Mouse (Mus musculus) CD4-positive, CD25-positive, alpha-beta regulatory T cell, adult 4 months (primary cell): ENCODE data around the gene Iqcf3. TPM values are rescaled to one million over a fixed set of nuclear protein-coding genes. Genes with fewer than 3 reads are reported as not detected.
A peak's percentile ranks its signal among the peaks of the same experiment; 100 is the strongest.

Source experiments
- ATAC-seq: one replicate; pipeline ENCODE4 v1.8.0; 2017
- polyA plus RNA-seq, 2 experiments: library from polyadenylated mRNA; unstranded; fragments of 100-300 nt; shearing (Covaris generic); gene quantifications; one replicate each; pipeline ENCODE4 v1.2.1; 2017

Iqcf3 gene
- polyA plus RNA-seq, 2 experiments from 2014 or later, result not detected

GRCm38 (mm10) chr9:106470991-106471750 lies 90.3 kb downstream of the Iqcf3 start:
- ATAC-seq, result no peak

DNA sequence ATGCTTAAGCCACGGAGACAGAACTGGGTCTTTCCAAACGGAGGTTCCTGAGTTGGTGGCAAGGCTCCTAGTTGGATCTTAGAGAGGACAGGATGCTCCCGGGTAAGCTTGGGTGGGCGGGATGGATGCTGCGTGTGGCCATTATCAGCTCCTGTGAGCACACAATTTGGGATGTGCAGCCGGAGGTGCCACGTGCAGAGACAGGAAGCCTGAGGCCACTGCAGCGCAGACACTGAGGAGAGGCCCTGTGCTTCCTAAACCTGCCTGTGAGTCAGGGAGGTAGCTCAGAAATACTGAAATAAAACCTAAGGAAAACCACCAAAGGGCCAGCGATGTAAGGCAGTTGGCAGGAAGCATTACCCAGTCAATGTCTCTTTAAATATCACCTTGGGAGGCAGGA lies 91.7 kb downstream of the Iqcf3 start:
- ATAC-seq, result no peak

- peak; percentile 72 for ATAC-seq
Observed at GRCm38 (mm10) chr9:106469317-106469716, 92.1 kb downstream of the Iqcf3 start.

DNA sequence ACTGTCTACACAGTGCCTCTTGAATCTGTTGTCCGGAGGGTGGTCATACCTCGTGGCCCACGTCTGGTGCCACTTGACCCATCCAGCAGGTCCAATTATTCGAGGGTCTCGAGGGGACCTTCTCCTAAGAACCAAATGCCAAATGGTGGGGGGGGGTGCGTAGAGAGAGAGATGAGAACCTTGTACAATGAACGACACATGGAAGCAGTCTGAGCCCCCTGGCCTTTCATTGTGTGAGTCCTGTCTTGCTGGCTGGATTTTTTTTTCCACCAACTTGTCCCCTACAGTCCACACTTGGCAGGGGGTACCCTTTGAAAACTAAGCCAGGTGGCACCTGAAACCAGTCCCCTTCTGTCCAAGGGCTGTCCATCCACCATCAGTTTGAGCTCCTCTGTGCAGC lies 93.7 kb downstream of the Iqcf3 start:
- ATAC-seq, result no peak

DNA sequence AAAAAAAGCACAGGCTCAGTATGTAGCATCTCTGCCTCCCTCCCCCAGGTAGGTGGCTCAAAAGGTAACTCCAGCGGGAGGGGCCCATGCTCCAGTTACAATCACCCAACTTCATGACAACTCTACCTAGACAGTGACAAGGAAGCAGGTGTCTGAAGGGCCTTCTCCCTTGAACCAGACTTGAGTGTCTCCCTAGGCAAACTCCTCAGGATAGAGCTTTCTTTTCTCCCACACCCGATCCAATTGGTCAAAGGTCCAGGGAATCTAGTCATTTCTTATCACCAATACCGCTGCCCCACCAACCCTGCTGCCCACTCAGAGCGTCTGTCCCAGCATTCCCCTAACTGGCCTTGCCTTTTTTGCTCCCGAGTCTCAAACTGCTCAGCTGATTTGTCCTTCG lies 94.7 kb downstream of the Iqcf3 start:
- ATAC-seq, result no peak

GRCm38 (mm10) chr9:106465571-106466200 lies 95.7 kb downstream of the Iqcf3 start, which contains the start of gene Gpr62:
TSS of gene Gpr62 (minus strand) at chr9:106465938.
- ATAC-seq, result no peak

DNA sequence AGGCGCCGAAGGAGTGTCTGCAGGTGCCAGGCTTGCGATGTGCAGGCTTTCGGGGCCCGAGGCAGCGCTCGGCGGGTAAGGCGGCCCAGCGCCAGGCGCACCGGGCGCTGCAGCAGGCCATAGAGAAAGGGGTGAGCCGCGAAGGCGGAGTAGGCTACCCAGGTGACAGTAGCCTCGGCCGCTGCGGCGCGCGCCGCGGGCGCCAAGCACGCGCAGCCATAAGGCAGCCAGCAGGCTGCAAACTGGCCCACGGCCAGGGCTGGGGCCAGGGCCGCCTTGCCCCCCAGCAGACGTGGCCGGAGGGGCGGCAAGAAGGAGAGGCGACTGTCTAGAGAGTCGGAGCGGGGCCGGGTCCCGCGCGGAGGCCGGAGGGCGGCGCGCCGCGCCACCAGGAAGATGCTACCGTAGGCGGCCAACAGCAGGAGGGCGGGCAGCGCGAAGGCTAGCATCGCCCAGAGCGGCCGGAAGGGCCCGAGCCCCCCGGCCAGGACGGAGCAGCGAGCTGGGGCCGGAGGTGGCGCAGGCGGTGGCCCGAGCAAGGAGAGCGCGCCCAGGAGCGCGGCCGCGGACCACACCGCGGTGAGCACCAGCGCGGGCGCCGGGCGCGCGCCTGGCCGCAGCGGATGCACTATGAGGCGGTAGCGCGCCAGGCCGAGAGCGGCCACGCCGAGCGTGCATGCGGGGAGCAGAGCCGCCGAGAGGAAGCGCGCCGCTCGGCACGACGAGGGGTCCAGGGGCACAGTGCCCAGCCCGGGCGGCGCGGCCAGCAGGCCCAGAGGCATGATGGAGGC lies 96.5 kb downstream of the Iqcf3 start:
- ATAC-seq, result peak; percentile 24

- ATAC-seq, result no peak
Observed at GRCm38 (mm10) chr9:106463122-106464063, 98.0 kb downstream of the Iqcf3 start.

DNA sequence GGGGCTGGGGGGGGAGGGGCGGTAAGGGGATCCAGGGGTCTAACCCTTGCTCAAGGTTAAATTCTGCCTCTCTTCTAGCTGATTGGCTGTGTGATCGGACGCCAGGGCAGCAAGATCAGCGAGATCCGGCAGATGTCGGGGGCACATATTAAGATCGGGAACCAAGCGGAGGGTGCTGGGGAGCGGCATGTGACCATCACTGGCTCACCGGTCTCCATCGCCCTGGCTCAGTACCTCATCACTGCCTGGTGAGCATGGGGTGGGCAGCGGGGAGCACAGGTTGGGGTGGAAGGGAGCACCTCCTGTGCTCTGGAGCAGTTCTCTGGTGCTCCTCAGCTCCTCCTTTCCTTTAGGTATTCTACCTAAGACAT lies 99.0 kb downstream of the Iqcf3 start:
- no peak for ATAC-seq

- ATAC-seq, result no peak
Observed at GRCm38 (mm10) chr9:106461641-106462429, 99.6 kb downstream of the Iqcf3 start.

DNA sequence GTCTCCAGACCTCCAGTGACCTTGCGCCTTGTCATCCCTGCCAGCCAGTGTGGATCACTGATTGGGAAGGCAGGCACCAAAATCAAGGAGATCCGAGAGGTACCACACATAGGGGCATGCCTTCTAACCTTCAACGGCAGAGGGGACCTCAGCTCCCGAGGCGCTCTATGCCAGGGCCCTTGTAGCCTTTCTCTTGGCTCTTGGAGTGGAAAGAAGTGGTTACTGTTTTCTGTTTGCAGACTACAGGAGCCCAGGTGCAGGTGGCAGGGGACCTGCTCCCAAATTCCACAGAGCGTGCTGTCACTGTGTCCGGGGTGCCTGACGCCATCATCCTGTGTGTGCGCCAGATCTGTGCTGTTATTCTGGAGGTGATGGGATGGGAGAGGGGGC lies 100.4 kb downstream of the Iqcf3 start:
- no peak for ATAC-seq

DNA sequence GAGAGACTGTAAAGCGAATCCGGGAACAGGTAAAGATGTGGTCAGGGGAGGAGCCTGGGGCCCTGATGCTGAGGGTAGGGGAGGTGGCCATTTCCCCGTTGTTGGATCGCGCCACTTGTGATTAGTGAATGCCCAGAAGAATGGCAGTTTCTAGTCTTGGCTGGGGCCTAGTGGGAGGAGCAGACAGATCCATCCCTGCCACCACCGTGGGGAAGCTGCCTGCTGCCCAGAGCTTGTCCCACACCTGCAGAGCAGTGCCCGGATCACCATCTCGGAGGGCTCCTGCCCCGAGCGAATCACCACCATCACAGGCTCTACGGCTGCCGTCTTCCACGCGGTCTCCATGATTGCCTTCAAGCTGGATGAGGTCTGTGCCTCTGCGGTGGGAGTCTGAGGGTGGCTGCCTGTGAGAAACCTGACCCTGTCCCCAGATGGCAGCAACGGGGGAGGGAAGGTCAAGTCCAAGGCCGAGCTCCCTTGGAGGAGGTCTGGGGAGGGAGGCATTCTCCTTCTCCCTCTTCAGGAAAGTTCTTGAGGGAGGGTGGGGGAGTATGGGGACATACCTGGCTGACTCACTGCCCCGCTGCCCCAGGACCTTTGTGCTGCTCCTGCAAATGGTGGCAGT lies 100.9 kb downstream of the Iqcf3 start:
- no peak for ATAC-seq

GRCm38 (mm10) chr9:106459946-106460345 lies 101.5 kb downstream of the Iqcf3 start:
- no peak for ATAC-seq

- no peak for ATAC-seq
Observed at GRCm38 (mm10) chr9:106457920-106458319, 103.5 kb downstream of the Iqcf3 start.

DNA sequence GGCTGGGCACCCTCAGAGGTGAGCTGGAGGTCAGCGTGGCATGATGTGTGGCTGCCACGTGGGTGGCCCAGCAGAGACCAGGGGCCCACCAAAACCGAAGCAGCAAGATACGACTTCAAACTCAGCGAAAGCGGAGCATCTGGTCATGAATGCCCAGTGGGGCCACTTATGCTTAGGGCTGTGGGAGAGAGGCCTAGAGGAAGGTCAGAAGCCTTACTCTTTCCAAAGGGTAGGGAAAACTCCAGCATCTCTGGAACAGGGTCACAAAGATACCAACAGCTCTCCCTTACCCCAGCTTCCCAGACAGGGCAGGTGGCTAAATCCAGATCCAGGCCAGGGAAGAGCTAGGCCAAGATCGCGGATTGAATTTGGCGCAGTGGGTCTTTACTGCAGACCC lies 104.3 kb downstream of the Iqcf3 start:
- ATAC-seq, result no peak

DNA sequence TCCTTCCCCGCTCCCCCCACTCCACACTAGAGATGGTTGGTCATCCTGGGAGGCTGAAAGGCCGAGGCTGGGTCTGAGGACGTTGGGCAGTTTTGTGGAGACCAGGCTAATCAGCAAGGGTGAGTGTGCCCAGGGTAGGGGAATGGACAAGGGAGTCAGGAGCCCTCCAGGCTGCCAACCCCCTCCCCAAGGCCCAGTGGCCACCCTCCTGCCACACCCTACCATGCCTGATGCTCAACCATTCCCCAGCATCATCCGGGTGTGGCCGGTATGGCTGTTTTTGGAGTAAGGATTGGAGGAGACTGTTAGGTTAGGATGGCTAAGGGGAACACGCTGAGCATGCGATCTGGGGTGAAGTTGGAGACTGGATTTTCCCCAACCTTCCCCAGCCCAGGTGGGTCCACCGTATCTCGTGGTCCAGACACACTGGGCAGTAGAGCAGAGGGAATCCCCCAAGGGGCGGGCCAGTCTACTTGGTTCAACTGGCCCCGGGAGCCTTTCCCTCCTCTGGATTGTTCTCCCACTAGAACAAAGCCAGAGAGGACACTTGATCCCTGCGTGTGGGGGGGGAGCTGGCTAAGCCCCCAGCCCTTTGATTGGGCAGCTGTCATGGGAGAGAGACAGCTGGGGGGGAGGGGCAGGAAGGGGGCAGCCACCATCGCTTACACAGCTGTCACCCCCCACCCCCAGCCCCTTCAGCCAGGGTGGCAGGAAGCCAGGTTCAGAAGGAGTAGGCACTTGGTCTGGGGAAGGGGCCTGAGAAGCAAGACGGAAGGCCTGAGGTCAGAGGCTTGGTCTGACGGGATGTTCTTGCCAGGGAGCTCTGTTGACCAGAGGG lies 104.9 kb downstream of the Iqcf3 start:
- no peak for ATAC-seq

- no peak for ATAC-seq
Observed at GRCm38 (mm10) chr9:106454888-106455681, 106.3 kb downstream of the Iqcf3 start.

GRCm38 (mm10) chr9:106454071-106454761 lies 107.2 kb downstream of the Iqcf3 start:
- no peak for ATAC-seq
